Mouse (Mus musculus): ENCODE results near the gene Ufsp1. TPM values are rescaled to one million over a fixed set of nuclear protein-coding genes. Genes with fewer than 3 reads are reported as not detected.
"Not testable (repeated sequence)": the region's sequence is repeated elsewhere in the genome, so short reads cannot be mapped to it uniquely, and the experiment has no call there.

The Ufsp1 gene
- polyA plus RNA-seq, 1 experiment = 9.0 TPM

DNA sequence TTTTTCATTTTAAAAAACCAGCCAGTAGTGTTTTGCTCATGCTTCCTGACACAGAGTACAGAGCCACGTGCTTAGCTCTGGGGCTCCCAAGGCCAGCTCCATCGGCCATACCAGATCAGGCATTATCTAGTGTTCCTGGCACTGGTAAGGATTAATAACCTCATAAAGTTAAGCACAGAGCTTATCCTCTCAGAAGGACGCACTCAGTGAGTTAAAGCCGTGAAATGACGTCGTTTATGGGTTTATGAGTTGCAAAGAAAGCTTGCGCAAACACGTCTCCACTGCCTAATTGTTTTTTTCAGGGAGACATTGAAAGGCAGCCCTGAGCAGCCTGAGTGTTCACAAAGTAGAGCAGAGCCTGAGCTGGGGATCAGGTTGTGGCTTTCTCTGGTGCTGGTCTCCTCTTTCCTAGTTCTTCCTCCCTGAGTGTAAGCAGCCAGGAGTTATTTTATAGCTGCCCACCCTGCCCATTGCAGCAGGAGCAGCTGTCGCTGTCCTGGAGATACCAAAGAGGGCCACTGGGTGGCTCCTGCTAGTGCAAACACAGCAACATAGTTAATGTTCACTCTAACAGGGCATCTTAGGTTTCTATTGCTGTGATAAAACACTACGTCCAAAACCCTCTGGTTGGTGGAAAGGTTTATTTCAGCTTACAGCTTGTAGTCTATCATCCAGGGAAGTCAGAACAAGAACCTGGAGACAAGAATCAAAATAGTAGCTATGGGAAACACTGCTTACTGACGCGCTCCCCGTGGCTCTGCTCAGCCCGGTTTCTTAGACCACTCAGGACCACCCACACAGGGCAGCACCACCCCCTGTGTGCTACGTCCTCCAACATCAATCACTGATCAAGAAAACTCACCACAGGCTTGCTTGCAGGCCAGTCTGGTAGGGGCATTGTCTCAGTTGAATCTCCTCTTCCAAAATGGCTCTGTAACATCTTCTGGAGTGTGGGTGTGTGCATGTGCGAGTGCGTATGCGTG, 16.8 kb upstream of the Ufsp1 start:
- Histone ChIP-seq H3K36me3 (ENCODE audit: control insufficient read depth, insufficient read depth) (no peaks in the 10 kb centered on the region), H3K4me2 (ENCODE audit: low read depth) (peak overlapping the region; percentile 32), H3K79me2 (ENCODE audit: control insufficient read depth, insufficient read depth) (no peaks in the 10 kb centered on the region), H3ac (ENCODE audit: control insufficient read depth, insufficient read length) (no peak overlapping the region), H3K4me3 (no peak overlapping the region), H3K27me3 (ENCODE audit: control insufficient read depth, insufficient read depth, insufficient read length) (peaks cover 37% of the 10 kb centered on the region)
- peak; percentile 22 to 60 (median 55) for TF ChIP-seq MYOG (IDR thresholded peaks at IDR 0.05; ENCODE audit: control insufficient read depth in 1 of 3, insufficient read depth in 1 of 3, insufficient read length in 2 of 3, low read depth in 2 of 3)
- no peak for TF ChIP-seq REST (IDR thresholded peaks at IDR 0.05; ENCODE audit: insufficient read depth, insufficient read length)
- peak in 2 of 3 experiments; percentile 25 to 57 for TF ChIP-seq MYOD1 (IDR thresholded peaks at IDR 0.05; ENCODE audit: control insufficient read depth in 1 of 3, insufficient read length in 2 of 3, low read depth in 2 of 3)

DNA sequence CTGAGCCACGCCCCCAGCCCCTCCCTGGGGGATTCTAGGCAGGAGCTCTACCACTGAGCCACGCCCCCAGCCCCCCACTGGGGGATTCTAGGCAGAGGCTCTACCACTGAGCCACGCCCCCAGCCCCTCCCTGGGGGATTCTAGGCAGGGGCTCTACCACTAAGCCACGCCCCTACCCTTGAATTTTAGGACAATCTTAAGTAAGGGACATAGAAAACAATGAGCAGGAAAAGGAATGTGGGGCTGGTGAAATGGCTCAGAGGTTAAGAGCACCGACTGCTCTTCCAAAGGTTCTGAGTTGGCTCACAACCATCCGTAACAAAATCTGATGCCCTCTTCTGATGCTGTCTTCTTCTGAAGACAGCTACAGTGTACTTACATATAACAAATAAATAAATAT, 10.0 kb upstream of the Ufsp1 start:
- not testable (repeated sequence) for H3K4me2 ChIP-seq (ENCODE audit: low read depth); H3ac ChIP-seq (ENCODE audit: control insufficient read depth, insufficient read length); H3K79me2 ChIP-seq (ENCODE audit: control insufficient read depth, insufficient read depth); H3K36me3 ChIP-seq (ENCODE audit: control insufficient read depth, insufficient read depth); H3K4me3 ChIP-seq
- peaks cover 19% of the 10 kb centered on the region for H3K27me3 ChIP-seq (ENCODE audit: control insufficient read depth, insufficient read depth, insufficient read length)

DNA sequence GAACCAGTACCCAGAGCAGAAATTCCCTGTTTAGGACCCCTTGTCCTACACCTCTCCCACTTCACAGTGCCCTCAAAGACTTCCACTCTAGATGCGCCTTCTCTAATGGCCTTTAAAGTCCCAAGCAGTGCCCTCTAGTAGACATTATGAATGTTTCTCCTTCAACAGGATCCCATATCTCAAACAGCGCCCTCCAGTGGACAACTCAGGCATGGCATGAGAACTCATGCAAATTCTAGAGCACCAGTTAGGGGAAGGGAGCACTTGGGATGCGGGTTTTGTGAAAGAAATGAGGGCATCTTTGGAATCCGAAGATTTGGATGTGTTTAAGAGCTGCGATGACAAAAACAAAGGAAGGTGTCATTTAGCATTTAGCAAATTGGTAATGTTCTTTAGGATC, 9.4 kb upstream of the Ufsp1 start:
- Histone ChIP-seq H3K79me2 (ENCODE audit: control insufficient read depth, insufficient read depth) (no peaks in the 10 kb centered on the region), H3K4me3 (no peak overlapping the region), H3ac (ENCODE audit: control insufficient read depth, insufficient read length) (no peak overlapping the region), H3K27me3 (ENCODE audit: control insufficient read depth, insufficient read depth, insufficient read length) (peaks cover 17% of the 10 kb centered on the region), H3K36me3 (ENCODE audit: control insufficient read depth, insufficient read depth) (no peaks in the 10 kb centered on the region), H3K4me2 (ENCODE audit: low read depth) (no peak overlapping the region)
- TF ChIP-seq MYOD1 (IDR thresholded peaks at IDR 0.05; ENCODE audit: control insufficient read depth in 1 of 3, insufficient read length in 2 of 3, low read depth in 2 of 3) = no peak
- no peak for TF ChIP-seq E2F4 (IDR thresholded peaks at IDR 0.05; ENCODE audit: insufficient read depth)
- TF ChIP-seq MYOG (IDR thresholded peaks at IDR 0.05; ENCODE audit: control insufficient read depth in 1 of 3, insufficient read depth in 1 of 3, insufficient read length in 2 of 3, low read depth in 2 of 3) = no peak
- TF ChIP-seq REST (IDR thresholded peaks at IDR 0.05; ENCODE audit: insufficient read depth, insufficient read length) = no peak
- no peak for TF ChIP-seq USF1 (IDR thresholded peaks at IDR 0.05; ENCODE audit: low read depth)
- no peak for TF ChIP-seq POLR2AphosphoS2 (IDR thresholded peaks at IDR 0.05; ENCODE audit: insufficient read length, low read depth)
- no peak for TF ChIP-seq TCF12 (IDR thresholded peaks at IDR 0.05; ENCODE audit: insufficient read depth, poor library complexity, severe bottlenecking)
- TF ChIP-seq SRF (IDR thresholded peaks at IDR 0.05; ENCODE audit: control insufficient read depth, insufficient read length, low read depth) = no peak
- no peak for TF ChIP-seq TCF3 (IDR thresholded peaks at IDR 0.05; ENCODE audit: insufficient read length, low read depth)
- TF ChIP-seq POLR2A (IDR thresholded peaks at IDR 0.05; ENCODE audit: insufficient read length, low read depth) = no peak
- no peak for TF ChIP-seq CEBPB (IDR thresholded peaks at IDR 0.05; ENCODE audit: insufficient read depth, poor library complexity, severe bottlenecking)
- TF ChIP-seq MAX (IDR thresholded peaks at IDR 0.05; ENCODE audit: low read depth) = no peak

DNA sequence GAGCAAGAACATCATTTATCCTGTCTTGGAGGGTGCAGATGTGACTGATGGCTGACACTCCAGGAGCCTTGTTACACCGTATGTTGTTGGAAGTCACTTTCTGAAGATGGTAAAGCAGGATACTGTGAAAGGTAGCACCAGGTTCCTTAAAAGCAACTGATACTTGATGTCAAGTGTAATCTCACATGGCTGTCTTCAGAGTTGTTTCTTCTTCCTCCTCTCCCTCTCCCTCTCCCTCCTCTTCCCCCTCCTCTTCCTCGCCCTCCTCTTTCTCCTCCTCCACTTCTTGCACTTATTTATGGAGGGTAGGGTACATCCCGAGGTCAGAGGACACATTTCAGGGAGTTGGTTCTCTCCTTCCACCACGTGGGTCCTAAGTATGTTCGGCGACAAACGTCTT, 8.4 kb upstream of the Ufsp1 start:
- TF ChIP-seq POLR2AphosphoS2 (IDR thresholded peaks at IDR 0.05; ENCODE audit: insufficient read length, low read depth) (no peak), E2F4 (IDR thresholded peaks at IDR 0.05; ENCODE audit: insufficient read depth) (no peak), TCF12 (IDR thresholded peaks at IDR 0.05; ENCODE audit: insufficient read depth, poor library complexity, severe bottlenecking) (no peak)
- no peak overlapping the region for H3K4me2 ChIP-seq (ENCODE audit: low read depth)
- H3K27me3 ChIP-seq (ENCODE audit: control insufficient read depth, insufficient read depth, insufficient read length) = peaks cover 12% of the 10 kb centered on the region
- no peaks in the 10 kb centered on the region for H3K36me3 ChIP-seq (ENCODE audit: control insufficient read depth, insufficient read depth)
- H3K4me3 ChIP-seq = no peak overlapping the region
- no peak overlapping the region for H3ac ChIP-seq (ENCODE audit: control insufficient read depth, insufficient read length)
- H3K79me2 ChIP-seq (ENCODE audit: control insufficient read depth, insufficient read depth) = no peaks in the 10 kb centered on the region

DNA sequence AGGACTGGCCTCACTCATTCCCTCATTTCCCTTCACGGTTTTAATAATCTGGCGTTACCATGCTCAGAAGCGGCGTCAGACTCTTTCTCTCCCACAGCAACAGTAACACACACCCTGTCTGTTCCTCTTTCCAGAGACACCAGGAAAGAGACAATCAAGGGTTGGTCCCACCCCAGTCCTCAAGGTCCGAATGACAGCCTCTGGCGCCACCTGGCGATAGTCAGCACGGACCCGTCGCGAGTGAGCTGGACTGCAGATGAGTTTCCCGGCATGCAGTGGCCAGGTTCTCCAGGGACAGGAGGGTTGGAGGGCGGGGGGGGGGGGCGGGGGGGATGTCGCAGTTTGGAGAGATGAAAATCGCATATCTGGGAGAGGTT, 7.8 kb upstream of the Ufsp1 start:
- Histone ChIP-seq H3K4me2 (ENCODE audit: low read depth) (peak overlapping the region; percentile 58), H3ac (ENCODE audit: control insufficient read depth, insufficient read length) (no peak overlapping the region), H3K79me2 (ENCODE audit: control insufficient read depth, insufficient read depth) (no peaks in the 10 kb centered on the region), H3K27me3 (ENCODE audit: control insufficient read depth, insufficient read depth, insufficient read length) (peaks cover 16% of the 10 kb centered on the region), H3K4me3 (peak overlapping the region; percentile 19), H3K36me3 (ENCODE audit: control insufficient read depth, insufficient read depth) (no peaks in the 10 kb centered on the region)
- peak in 1 of 3 experiments; percentile 13 for TF ChIP-seq MYOD1 (IDR thresholded peaks at IDR 0.05; ENCODE audit: control insufficient read depth in 1 of 3, insufficient read length in 2 of 3, low read depth in 2 of 3)
- TF ChIP-seq MAX (IDR thresholded peaks at IDR 0.05; ENCODE audit: low read depth) = no peak
